Mouse (Mus musculus): Measurements from ENCODE around the gene Rpl18a.
A peak's percentile ranks its signal among the peaks of the same experiment; 100 is the strongest.

Gene Rpl18a

GRCm38 (mm10) chr8:70897021-70897680 lies at the start of gene Rpl18a:
Gene Rpl18a (minus strand): TSS chr8:70897412.
- DNase-seq (ENCODE audit: low read depth in 2 of 2, low spot score in 2 of 2): peak; percentile 89 to 92

DNA sequence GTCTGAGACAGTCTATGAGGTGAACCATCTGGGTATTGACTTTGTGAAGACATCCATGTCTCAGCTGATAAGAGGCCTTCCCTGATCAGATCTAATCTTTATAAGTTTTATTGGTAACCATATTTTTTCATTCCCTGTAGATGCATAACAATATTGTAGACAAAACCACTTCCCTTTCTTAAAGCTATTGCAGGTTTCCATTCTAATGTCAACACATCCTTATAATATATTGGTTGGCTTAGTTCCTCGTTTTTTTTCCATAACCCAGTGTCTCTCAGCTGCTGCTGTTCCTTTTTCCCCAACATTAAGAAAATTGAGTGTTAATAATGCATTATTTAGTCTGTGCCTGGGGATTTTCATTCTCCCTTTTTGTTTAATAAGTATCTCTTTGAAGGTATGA lies 46.0 kb upstream of the Rpl18a start:
- DNase-seq (ENCODE audit: low read depth in 2 of 2, low spot score in 2 of 2): no peak

- no peak for DNase-seq (ENCODE audit: low read depth in 2 of 2, low spot score in 2 of 2)
These were observed 44.3 kb upstream of the Rpl18a start for GRCm38 (mm10) chr8:70941478-70941877.

DNA sequence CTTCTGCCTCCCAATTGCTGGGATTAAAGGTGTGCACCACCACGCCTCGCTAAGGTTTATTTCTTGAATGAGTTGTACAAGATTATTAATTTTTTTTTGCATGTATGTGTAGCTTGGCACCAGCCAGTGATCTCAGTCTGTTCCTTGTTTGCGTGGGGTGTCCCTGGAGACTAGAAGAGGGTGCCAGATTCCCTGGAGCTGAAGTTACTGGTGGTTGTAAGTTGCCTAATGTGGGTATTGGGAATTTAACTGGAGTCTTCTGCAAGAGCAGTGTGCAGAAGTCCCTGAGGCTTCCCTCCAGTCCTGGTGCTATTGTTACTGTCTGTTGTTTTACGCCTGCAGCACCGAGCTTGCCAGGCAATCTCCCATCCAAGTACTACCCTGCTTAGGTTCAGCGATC lies 40.0 kb upstream of the Rpl18a start:
- DNase-seq (ENCODE audit: low read depth in 2 of 2, low spot score in 2 of 2): no peak

DNA sequence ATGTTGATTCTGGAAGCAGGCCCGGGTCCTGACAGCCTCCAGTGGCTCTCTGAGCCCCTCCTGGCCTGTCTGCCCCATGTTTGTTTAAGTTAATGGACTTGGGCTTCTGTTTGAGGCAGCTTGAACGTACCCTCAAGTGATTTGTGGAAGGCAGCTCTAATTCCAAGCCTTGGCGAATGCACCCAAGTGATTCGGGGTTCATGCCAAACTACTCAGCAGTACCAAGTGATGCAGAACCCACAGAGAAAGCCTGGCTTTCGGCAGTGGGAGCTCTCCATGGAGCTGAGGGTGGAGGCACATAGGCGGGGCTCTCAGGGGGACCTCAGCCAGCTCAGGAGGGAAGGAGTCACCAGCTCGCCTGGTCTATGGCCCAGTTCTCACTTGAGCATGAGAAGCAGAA lies 37.6 kb upstream of the Rpl18a start:
- no peak for DNase-seq (ENCODE audit: low read depth in 2 of 2, low spot score in 2 of 2)

DNA sequence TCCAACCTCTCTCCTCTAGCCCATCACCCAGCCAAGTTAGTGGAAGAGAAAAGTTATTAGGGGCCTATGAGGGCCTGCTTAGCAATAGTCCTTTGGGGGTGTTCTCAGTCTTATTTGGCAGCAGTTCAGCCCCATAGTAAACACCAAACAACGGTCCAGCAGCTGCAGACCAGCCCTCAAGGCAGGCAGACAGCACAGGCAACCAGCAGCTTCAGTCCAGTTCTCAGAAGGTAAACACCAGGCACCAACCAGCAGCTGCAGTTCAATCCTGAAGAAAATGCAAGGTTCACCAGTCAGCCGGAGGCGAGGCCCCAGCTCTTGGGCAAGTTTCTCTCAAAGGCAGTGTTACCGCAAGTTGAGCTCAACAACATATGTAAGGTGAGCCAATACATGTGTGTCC lies 35.8 kb upstream of the Rpl18a start:
- DNase-seq (ENCODE audit: low read depth in 2 of 2, low spot score in 2 of 2): no peak

DNA sequence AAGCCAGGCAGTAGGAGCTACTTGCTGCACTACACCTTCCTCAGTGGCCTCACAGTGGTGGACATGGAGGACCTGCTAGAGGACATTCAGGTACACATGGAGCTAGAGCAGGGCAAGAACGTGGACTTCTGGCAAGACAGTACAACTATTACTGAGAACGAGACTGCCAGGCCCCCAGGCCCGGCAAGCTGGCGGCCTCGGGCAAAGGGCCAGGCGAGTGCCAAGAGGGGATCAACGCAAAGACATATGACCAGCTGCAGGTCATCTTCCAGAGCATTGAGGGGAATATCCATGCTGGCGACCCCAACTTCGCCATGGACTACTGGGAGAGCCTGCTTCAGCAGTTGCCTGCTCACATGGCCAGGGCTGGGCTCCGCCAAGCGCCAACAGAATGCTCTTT lies 34.5 kb upstream of the Rpl18a start:
- no peak for DNase-seq (ENCODE audit: low read depth in 2 of 2, low spot score in 2 of 2)

DNA sequence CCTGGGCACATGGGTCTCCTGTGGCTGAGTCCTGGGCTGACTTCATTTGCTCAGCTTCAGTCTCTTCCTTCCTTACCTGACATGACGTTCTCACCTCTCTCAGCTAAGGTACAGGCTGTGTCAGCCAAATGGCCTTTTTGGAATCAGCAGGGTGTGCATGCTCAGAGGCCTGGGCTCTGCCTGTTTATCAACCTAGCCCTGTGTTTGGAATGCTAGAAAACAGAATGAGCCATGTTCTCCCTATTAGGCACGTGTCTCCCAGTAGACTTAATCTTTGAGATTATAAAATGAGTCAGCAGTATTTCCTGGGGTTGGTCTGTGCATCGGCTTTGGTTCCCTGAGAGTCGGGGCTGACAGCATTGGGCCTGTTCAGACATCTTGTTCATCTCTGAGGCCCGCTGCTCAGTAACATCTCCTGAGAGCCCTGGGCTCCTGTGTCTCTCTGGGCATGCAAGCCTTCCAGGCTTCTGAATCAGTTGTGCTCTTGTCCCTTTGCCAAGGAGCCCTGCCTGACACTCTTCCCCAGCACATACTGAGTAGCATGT lies 31.6 kb upstream of the Rpl18a start:
- DNase-seq (ENCODE audit: low read depth in 2 of 2, low spot score in 2 of 2): no peak

DNA sequence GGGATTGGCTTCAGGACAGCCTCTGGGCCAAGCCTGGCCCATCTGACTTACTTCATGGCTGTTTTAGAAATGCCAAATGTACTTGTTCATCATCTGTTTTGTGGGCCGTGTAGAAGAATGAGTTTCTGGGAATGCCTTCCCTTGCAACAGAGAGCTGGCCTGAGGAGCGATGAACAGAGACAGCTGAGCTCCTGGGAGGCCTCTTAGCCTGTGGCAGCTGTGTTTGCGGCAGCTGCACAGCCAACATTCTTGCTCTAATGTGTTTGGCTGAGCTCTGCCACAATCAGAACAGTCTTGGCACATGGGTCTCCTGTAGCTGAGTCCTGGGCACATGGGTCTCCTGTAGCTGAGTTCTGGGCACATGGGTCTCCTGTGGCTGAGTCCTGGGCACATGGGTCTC lies 30.9 kb upstream of the Rpl18a start:
- no peak for DNase-seq (ENCODE audit: low read depth in 2 of 2, low spot score in 2 of 2)

DNA sequence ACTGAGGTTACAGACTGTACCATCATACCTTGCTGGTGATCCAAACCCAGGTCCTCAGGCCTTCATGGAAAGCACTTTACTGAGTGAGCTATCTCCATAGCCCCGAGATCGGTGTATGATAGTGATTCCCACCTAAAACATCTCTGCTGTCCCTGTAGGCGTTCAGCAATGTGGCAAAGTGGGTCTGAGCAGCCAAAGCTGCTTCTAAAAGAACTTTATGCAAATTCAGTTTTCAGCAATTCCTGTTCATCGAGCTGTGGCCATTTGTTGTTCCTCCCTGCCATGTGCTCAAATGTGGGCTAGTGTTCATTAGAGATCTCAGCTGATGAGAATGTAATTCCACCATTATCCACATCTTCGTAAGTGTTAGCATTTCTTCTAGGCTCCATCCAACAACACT lies 29.2 kb upstream of the Rpl18a start:
- DNase-seq (ENCODE audit: low read depth in 2 of 2, low spot score in 2 of 2): no peak

DNA sequence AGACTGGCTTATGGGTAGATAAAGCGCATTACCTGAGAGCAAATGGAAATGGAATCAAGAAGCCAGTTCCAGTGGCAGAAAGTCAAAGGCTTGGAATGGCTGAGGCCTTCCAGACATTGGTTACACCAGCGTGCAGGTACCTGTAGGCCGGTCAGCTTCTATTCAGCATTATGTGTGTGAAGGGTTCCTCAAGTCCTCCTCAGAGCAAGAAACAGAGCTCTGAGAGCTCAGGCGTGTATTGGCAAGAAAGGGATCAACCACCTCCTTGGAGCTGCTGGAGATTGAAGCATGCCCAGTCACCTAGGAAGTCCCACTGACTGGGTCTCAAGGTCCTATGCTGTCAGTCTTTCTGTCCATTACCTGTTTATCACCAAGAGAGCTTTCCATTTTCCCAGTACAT lies 28.5 kb upstream of the Rpl18a start:
- no peak for DNase-seq (ENCODE audit: low read depth in 2 of 2, low spot score in 2 of 2)

DNA sequence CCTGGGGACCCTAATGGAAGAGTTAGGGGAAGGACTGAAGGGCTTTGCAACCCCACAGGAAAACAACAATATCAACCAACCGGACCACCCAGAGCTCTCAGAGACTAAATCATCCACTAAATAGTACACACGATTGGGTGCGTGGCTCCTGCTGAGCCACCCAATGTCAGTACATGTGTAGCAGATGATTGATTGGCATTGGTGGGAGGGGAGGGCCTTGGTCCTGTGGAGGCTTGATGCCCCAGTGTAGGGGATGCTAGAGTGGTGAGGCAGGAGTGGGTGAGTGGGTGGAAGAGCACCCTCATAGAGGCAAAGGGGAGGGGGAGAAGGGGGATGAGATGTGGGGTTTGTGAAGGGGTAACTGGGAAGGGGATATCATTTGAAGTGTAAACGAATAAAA lies 26.9 kb upstream of the Rpl18a start:
- no peak for DNase-seq (ENCODE audit: low read depth in 2 of 2, low spot score in 2 of 2)

GRCm38 (mm10) chr8:70920049-70920922 lies 23.1 kb upstream of the Rpl18a start:
- DNase-seq (ENCODE audit: low read depth in 2 of 2, low spot score in 2 of 2): no peak

GRCm38 (mm10) chr8:70914704-70915103 lies 17.5 kb upstream of the Rpl18a start:
- no peak for DNase-seq (ENCODE audit: low read depth in 2 of 2, low spot score in 2 of 2)

GRCm38 (mm10) chr8:70913523-70913922 lies 16.3 kb upstream of the Rpl18a start:
- no peak for DNase-seq (ENCODE audit: low read depth in 2 of 2, low spot score in 2 of 2)

- DNase-seq (ENCODE audit: low read depth in 2 of 2, low spot score in 2 of 2): no peak
These were observed 15.7 kb upstream of the Rpl18a start for GRCm38 (mm10) chr8:70912955-70913354.

- DNase-seq (ENCODE audit: low read depth in 2 of 2, low spot score in 2 of 2): no peak
These were observed 14.4 kb upstream of the Rpl18a start for GRCm38 (mm10) chr8:70911596-70911995.

DNA sequence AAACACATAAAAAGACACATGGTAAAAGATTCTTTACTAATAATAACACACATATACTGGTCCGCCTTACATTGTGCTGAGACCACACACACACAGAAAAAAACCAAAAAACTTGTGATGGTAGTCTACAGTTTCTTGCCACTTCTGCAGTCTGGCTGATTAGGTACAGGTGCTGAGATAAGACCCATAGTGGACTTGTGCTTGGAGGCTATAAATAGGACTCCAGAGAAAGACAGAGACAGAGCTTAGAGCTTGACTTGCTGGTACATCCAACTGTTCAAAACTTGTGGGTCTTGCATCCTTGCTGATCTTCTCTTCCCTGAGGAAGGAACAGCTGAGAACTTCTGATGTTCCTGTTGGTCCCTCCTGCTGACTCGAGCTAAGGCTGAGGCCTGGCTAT lies 10.3 kb upstream of the Rpl18a start:
- DNase-seq (ENCODE audit: low read depth in 2 of 2, low spot score in 2 of 2): no peak

GRCm38 (mm10) chr8:70905831-70906736 lies 8.9 kb upstream of the Rpl18a start, which contains the start of gene Map1s:
Gene Map1s (plus strand): TSS chr8:70905932.
- peak; percentile 54 to 60 for DNase-seq (ENCODE audit: low read depth in 2 of 2, low spot score in 2 of 2)

DNA sequence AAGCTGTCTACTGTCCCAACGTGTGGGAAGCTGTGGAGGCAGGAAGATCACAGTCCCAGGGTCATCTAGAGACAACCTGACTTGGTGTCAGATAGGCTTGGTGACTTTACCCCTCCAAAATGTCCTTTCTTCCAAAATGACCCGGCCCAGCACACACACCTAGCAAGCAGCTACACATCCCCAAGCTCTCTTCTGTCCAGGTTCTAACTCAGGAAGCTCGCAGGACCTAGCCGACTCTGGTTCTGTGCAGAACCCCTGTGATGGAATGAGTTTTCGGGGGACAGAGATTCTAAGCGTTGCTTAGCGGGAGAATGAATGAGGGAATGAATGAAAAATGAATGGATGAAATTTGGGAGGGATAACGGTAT lies 8.2 kb upstream of the Rpl18a start:
- no peak for DNase-seq (ENCODE audit: low read depth in 2 of 2, low spot score in 2 of 2)

GRCm38 (mm10) chr8:70904532-70904931 lies 7.3 kb upstream of the Rpl18a start:
- no peak for DNase-seq (ENCODE audit: low read depth in 2 of 2, low spot score in 2 of 2)

Data from CD8-positive naive resting alpha-beta T cell, adult 2 months (primary cell).